Mouse (Mus musculus) embryonic fibroblast, embryonic 13.5 days (primary cell): Measurements from ENCODE around the gene Zfp568. TPM values are rescaled to one million over a fixed set of nuclear protein-coding genes. Genes with fewer than 3 reads are reported as not detected.
"Not testable (repeated sequence)": the region's sequence is repeated elsewhere in the genome, so short reads cannot be mapped to it uniquely, and the experiment has no call there.

Source experiments
- H3K27ac ChIP-seq: 2 replicates; pipeline ENCODE4 v1.5.1; 2012; ENCODE audit warnings: low read length, control low read depth, inconsistent platforms; ENCODE audit not compliant: insufficient read depth
- H3K4me1 ChIP-seq: 2 replicates; pipeline ENCODE4 v1.6.1; 2011; ENCODE audit warnings: low read length; ENCODE audit not compliant: control insufficient read depth, insufficient read depth
- H3K4me3 ChIP-seq: 2 replicates; pipeline ENCODE4 v1.5.1; 2011; ENCODE audit warnings: mild to moderate bottlenecking, control low read depth, low read length; ENCODE audit not compliant: insufficient read depth
- CTCF ChIP-seq: IDR thresholded peaks from 2 replicates; pipeline ENCODE4 v1.5.1; 2011; ENCODE audit warnings: mild to moderate bottlenecking, control low read depth, low read length, moderate library complexity, borderline replicate concordance; ENCODE audit not compliant: insufficient read depth
- POLR2A ChIP-seq: IDR thresholded peaks from 2 replicates; pipeline ENCODE4 v1.6.1; 2011; ENCODE audit warnings: low read depth, mild to moderate bottlenecking, control low read depth, low read length, moderate library complexity
- polyA plus RNA-seq: library from polyadenylated mRNA; stranded (reverse); fragments of >200 nt; gene quantifications from 2 replicates; pipeline ENCODE4 v1.2.4, GENCODE M21; 2011; ENCODE audit warnings: low read depth; ENCODE audit not compliant: missing spikeins, insufficient read length

Zfp568 gene
- polyA plus RNA-seq, 1 experiment = 21.7 TPM

GRCm38 (mm10) chr7:29956257-29956656, 27.5 kb upstream of the Zfp568 start:
- TF ChIP-seq CTCF (no peak), POLR2A (no peak)
- H3K27ac ChIP-seq = no peak overlapping the region
- no peak overlapping the region for H3K4me3 ChIP-seq
- no peaks in the 10 kb centered on the region for H3K4me1 ChIP-seq

GRCm38 (mm10) chr7:29958125-29958724, 25.5 kb upstream of the Zfp568 start:
- TF ChIP-seq POLR2A = no peak
- TF ChIP-seq CTCF = no peak
- no peaks in the 10 kb centered on the region for H3K4me1 ChIP-seq
- no peak overlapping the region for H3K27ac ChIP-seq
- H3K4me3 ChIP-seq = no peak overlapping the region

GRCm38 (mm10) chr7:29959004-29959403, 24.8 kb upstream of the Zfp568 start:
- no peak for TF ChIP-seq CTCF
- no peak for TF ChIP-seq POLR2A
- H3K4me1 ChIP-seq = no peaks in the 10 kb centered on the region
- no peak overlapping the region for H3K27ac ChIP-seq
- no peak overlapping the region for H3K4me3 ChIP-seq

- not testable (repeated sequence) for H3K4me3 ChIP-seq, H3K27ac ChIP-seq, H3K4me1 ChIP-seq
Observed at GRCm38 (mm10) chr7:29965115-29965810, 18.5 kb upstream of the Zfp568 start.

GRCm38 (mm10) chr7:29970686-29971085, 13.1 kb upstream of the Zfp568 start:
- H3K4me1 ChIP-seq = no peaks in the 10 kb centered on the region

GRCm38 (mm10) chr7:29980761-29981160, 3.0 kb upstream of the Zfp568 start:
- TF ChIP-seq POLR2A (no peak), CTCF (no peak)
- Histone ChIP-seq H3K4me1 (peaks cover 13% of the 10 kb centered on the region), H3K4me3 (no peak overlapping the region), H3K27ac (peak overlapping the region; percentile 75)

More at GRCm38 (mm10) chr7:29970686-29971085, 13.1 kb upstream of the Zfp568 start:
- no peak overlapping the region for H3K27ac ChIP-seq
- TF ChIP-seq POLR2A (no peak), CTCF (no peak)
- no peak overlapping the region for H3K4me3 ChIP-seq

GRCm38 (mm10) chr7:29981455-29981854, 2.3 kb upstream of the Zfp568 start:
- Histone ChIP-seq H3K4me3 (no peak overlapping the region), H3K4me1 (peaks cover 16% of the 10 kb centered on the region), H3K27ac (peak overlapping the region; percentile 75; the same call in 1 of the 2 replicates)
- TF ChIP-seq CTCF (no peak), POLR2A (no peak; the same call in 1 of the 2 replicates)

- Histone ChIP-seq H3K4me3 (no peak overlapping the region), H3K4me1 (peaks cover 16% of the 10 kb centered on the region), H3K27ac (peak overlapping the region; percentile 75)
- TF ChIP-seq CTCF = no peak
Observed at GRCm38 (mm10) chr7:29981860-29982259, 1.9 kb upstream of the Zfp568 start.

GRCm38 (mm10) chr7:29982341-29982740, 1.4 kb upstream of the Zfp568 start:
- TF ChIP-seq POLR2A (no peak), CTCF (no peak)
- H3K27ac ChIP-seq = peak overlapping the region; percentile 16; the same call in 1 of the 2 replicates
- peaks cover 16% of the 10 kb centered on the region for H3K4me1 ChIP-seq
- H3K4me3 ChIP-seq = no peak overlapping the region

- H3K4me3 ChIP-seq = peak overlapping the region; percentile 79
- TF ChIP-seq CTCF (no peak), POLR2A (no peak)
- peaks cover 16% of the 10 kb centered on the region for H3K4me1 ChIP-seq
- H3K27ac ChIP-seq = peak overlapping the region; percentile 95
Observed at GRCm38 (mm10) chr7:29982931-29983330, 824 bp upstream of the Zfp568 start.
